Mouse (Mus musculus) adrenal gland (tissue): ENCODE measurements around the gene Zfp667.
"Not testable (repeated sequence)": the region's sequence is repeated elsewhere in the genome, so short reads cannot be mapped to it uniquely, and the experiment has no call there.

Experiments
- intact Hi-C: fragments of 180-260 bp; cut with DNase I; formaldehyde crosslinking; loops from one replicate; pipeline ENCODE4 v1.15.1; 2025
- long read RNA-seq, 2 experiments: library from polyadenylated mRNA; unstranded; transcript quantifications; one replicate each; pipeline ENCODE4 v2.0.0; 2020; ENCODE audit warnings: borderline replicate concordance in 1 of 2; ENCODE audit not compliant: insufficient replicate concordance in 1 of 2

The Zfp667 gene
- long read RNA-seq, experiment 1, transcript Zfp667-201 (5 exons, 3,672 nt), result major isoform, 6 of 11 reads
- long read RNA-seq, experiment 1, partial matches to known transcripts, result 0 of 11 reads
- long read RNA-seq, experiment 1, other reads (novel, unspliced or antisense), result 4 of 11 reads
- long read RNA-seq, experiment 2, transcript Zfp667-201 (5 exons, 3,672 nt), result major isoform, 10 of 12 reads
- long read RNA-seq, experiment 2, partial matches to known transcripts, result 0 of 12 reads
- long read RNA-seq, experiment 2, other reads (novel, unspliced or antisense), result 2 of 12 reads

DNA sequence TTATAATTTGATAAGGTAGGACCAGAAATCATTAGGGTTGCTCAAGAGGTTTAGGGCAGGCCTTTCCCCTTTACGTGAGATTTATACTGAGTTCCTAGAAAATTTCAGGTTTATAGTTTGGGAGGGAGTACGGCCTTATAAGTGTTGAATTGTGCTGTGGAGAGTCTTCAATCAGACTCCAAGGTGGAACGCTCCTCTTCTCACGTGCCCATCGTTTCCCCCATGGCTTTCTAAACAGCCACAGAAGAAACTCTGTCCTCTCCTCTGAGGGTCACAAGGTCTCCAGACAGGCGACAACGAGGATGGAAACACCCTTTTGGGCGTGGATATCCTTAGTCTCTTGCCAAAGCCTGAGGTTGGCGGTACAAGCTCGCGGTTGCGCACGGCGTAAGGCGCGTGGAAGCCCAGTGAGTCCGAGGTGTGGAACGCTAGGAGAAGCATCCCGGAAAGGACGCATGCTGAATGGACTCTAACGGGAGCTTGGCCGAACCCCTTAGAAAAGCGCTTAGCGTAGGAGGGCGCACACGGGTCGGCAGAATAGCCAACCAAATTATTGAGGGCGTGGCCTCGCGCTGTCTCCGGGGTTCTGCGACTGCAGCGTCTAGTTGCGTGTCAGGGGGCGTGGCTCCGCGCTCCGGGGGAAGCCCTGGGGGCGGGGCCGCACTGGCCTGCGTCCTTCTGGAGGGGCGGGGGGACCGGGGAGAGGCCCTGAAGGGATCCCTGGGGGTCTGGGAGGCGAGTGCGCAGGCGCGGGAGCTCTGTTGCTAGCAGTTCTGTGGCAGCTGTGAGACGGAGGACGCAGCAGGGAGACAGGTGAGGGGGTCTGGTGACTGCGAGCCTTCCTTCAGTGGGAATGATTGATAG, at the start of gene Zfp667:
Gene Zfp667 (plus strand): TSS at position 738 of the 864 bp plus-strand sequence.
- intact Hi-C loops, result loop anchor here (5.0 kb wide), 1 partner anchor 46 kb away; the partner anchor contains the start of gene Zfp583

- intact Hi-C loops, result loop anchor here (2.0 kb wide), 1 partner anchor 43 kb away; no protein-coding TSS in a partner anchor
Measured at GRCm38 (mm10) chr7:6239787-6240186, 46.6 kb upstream of the Zfp667 start.

GRCm38 (mm10) chr7:6240841-6241425, 45.4 kb upstream of the Zfp667 start:
- intact Hi-C loops, result loop anchor here (2.0 kb wide), 1 partner anchor 42 kb away; no protein-coding TSS in a partner anchor

DNA sequence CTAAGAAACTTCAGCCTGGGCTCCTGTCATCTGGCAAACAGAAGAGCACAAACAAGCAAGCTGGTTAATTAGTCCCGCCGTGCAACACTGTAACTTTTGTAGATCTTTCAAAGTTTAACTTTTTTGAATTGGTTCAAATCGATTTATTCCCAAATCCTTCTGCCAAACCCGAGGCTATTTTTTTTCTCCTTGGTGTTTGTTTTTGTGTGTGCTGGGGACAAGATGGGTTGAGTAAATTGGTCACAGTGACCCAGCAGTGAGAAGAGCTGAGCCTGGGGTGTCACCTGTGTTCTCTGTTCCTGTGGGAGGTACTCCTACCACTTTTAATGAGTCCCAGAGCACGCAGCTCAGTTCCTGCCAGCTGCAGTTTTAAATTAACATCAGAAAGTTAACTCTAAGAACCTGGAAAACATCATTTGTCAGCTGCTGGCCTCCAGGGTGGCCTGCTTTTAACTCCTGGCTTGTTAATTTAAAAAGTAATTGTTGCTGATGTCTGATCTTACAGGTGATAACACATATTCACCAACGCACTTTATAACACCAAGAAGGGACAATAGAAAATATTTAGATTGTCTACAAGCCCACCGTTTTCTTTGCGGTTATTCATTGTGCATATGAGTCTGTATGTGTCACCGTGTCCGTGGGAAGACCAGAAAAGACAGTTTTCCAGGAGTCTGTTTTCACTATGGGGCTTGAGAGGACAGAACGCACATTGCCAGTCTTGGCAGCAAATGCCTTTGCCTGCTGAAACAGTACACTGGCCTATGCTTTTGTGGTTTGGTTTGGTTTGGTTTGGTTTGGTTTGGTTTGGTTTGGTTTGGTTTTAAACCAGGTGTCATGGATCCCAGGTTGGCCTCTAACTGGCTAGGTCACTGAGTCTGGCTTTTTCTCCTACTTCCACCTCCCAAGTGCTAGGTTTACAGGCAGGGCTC, 41.8 kb upstream of the Zfp667 start:
- intact Hi-C loops, result no loop called here

- intact Hi-C loops, result no loop called here
Measured at GRCm38 (mm10) chr7:6252410-6252809, 34.0 kb upstream of the Zfp667 start, which contains the start of gene Epp13. Gene Epp13 (plus strand): TSS chr7:6252710.

- intact Hi-C loops, result no loop called here
Measured at GRCm38 (mm10) chr7:6254451-6254850, 31.9 kb upstream of the Zfp667 start.

DNA sequence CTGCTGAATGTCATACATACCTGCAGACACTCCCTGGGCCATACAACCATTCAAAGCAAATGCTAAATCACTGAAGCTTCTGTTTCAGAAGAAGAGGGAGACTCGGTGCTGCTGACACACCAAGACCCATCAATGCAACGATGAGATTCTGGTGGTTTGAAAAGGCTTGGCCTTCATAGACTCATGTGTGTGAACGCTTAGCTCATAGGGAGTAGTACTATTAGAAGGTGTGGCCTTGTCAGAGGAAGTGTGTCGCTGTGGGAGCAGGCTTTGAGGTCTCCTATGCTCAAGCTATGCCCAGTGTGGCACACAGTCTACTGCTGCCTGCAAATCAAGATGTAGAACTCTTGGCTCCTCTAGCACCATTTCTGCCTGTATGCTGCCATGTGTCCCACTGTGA, 29.0 kb upstream of the Zfp667 start:
- intact Hi-C loops, result no loop called here

GRCm38 (mm10) chr7:6258232-6259220, 27.9 kb upstream of the Zfp667 start:
- intact Hi-C loops, result no loop called here

DNA sequence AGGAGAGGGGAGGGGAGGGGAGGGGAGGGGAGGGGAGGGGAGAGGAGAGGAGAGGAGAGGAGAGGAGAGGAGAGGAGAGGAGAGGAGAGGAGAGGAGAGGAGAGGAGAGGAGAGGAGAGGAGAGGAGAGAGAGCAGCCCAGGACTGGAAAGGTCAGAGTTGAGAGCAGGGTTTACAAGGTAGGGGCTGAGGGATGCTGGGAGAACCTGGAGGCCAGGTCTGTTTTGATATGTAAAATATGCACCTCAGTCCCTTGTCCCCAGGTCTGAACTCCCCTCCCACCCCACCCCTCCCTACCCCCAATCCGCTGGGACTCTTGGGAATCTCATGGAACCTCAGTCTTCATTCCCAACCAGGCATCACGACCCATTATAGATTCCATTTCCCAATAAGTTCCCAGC, 26.4 kb upstream of the Zfp667 start:
- intact Hi-C loops, result not testable (repeated sequence)

DNA sequence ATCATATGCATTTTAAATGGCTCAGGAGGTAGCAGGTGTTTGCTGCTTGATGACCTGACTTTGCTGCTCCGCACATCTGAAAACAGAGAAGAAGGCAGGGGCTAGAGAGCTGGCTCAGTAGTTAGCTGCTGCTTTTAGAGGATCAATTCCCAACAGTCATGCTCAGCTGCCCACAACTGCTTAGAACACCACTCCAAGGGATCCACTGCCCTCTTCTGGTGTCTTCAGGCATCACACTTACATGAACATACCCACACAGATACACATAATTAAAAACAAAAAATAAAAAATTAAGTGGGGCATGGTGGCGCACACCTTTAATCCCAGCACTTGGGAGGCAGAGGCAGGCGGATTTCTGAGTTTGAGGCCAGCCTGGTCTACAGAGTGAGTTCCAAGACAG, 24.3 kb upstream of the Zfp667 start:
- intact Hi-C loops, result no loop called here

GRCm38 (mm10) chr7:6262984-6263383, 23.4 kb upstream of the Zfp667 start:
- intact Hi-C loops, result no loop called here

DNA sequence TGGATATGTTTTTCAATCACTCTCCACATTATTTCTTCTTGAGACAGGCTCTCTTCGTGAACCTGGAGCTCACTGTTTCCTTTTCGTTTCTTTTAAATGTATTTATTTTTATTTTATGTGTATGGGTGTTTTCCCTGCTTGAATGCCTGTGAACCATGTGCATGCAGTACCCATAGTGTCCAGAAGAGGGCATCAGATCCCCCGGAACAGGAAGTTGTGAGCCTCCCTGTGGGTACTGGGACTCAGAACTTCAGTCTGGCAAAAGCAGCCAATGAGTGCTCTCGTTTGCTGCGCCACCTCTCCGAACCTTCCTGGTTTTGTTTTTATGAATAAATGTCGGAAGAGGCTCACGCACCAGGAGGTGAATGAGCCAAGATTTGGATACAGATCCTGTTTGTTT, 20.7 kb upstream of the Zfp667 start:
- intact Hi-C loops, result no loop called here

DNA sequence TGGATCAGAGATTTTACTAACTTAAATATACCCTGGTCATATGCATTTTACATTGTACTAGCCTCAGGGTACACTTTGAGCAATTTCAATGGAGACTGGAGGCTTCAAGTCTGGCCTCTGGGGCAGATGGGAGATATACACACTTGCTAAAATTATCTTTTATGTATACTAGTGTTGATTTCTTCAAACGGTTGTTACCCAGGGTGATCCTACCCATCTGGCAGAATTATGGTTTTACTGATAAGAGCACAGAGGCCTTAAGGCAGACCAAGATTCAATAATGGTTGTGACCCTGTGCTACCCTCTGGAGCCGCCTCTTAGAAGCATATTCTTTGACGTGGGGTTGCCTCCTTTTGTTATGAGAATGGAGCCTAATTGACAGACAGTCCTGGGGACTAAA, 8.5 kb upstream of the Zfp667 start:
- intact Hi-C loops, result no loop called here

DNA sequence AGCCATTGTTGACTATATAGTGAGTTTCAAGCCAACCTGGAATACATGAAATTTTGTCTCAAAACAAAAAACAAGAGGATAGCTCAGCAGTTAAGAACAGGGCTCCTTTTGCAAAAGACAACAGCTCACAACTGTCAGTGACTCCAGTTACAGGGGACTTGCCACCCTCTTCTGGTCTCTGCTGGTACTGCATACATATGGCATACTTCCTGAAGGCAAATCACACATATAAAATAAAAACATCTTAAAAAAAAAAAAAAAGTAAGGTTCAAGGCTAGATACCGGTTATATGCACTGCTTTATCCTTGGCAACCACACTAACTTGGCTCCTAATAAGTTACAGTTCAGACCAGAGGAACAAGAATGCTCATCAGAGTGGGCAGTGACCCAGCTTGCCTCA, 3.6 kb upstream of the Zfp667 start:
- intact Hi-C loops, result loop anchor here (2.0 kb wide), 1 partner anchor 42 kb away; no protein-coding TSS in a partner anchor

- intact Hi-C loops, result loop anchor here (2.0 kb wide), 1 partner anchor 43 kb away; no protein-coding TSS in a partner anchor
Measured at GRCm38 (mm10) chr7:6283451-6284075, 2.8 kb upstream of the Zfp667 start.

DNA sequence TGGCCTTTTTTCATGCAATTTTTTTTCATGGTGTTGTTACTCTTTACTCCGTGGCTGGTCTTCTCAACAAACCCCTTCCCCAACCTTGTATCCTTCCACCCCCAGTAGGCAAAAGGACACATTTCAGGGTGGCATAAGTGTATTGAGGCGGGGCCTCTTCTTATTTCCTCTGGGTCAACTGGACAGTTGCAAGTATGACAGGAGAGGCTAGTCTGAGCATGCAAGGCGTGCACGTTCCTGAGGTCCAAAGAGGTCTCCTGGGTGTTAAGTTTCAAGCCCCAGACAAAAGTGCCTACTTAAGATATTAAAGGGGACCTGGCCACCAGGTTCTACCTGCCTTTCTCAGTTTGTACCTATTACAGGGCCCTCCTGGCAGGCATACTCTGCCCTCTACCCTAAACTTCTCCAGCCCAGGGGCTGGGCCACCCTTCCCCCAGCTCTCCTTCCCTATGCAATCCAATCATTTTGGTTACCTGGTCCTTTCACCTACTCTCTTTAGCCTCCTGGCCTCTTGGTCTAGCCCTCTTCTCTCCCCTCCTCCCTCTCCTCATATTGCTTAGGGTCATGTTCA, 1.9 kb upstream of the Zfp667 start:
- intact Hi-C loops, result loop anchor here (5.0 kb wide), 1 partner anchor 48 kb away; the partner anchor contains the start of gene Zfp583

DNA sequence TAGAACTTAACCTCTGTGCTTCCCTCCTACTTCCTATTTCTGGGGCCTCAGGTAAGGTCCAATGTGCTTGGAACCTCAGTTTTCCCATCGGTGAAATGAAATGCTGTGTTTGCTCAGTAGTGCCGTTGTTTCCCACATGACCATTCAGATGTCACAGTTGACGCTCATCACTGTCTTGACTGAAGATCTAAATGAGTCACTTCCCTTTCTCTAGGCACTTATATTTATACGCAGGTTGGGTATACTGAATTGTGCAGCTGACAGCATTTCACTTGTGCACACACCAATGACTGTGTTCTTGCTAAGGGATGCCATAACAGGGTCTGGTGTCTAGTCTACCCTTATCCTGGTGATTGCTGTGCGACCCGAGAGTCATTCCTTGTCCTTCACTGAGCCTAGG, 1.0 kb upstream of the Zfp667 start:
- intact Hi-C loops, result loop anchor here (5.0 kb wide), 1 partner anchor 47 kb away; the partner anchor contains the start of gene Zfp583

- intact Hi-C loops, result loop anchor here (5.0 kb wide), 1 partner anchor 45 kb away; the partner anchor contains the start of gene Zfp583
Measured at GRCm38 (mm10) chr7:6286921-6287531, 647 bp downstream of the Zfp667 start.
